Mouse (Mus musculus) CH12.LX (cell line): ENCODE measurements at regions not wholly inside any gene's neighbourhood (a gene's known extent, or its start where the extent isn't known, plus 50 kb on each side); places are given as distances from the start of the nearest gene placed in this dataset.

Source experiments
- DNase-seq: peaks from one replicate; pipeline ENCODE4 v3.0.0-alpha.2; 2013; ENCODE audit errors: extremely low read depth
- H3K27ac ChIP-seq: 2 replicates; pipeline ENCODE4 v1.5.1; 2012; ENCODE audit warnings: low read depth, mild to moderate bottlenecking, control low read depth, moderate library complexity; ENCODE audit not compliant: insufficient read depth
- H3K27me3 ChIP-seq: replicated peaks from 2 replicates; pipeline ENCODE3; 2012; ENCODE audit warnings: inconsistent platforms
- H3K36me3 ChIP-seq, 2 experiments: replicated peaks in 1 of 2; 2 replicates each; pipeline versions ENCODE3 to v1.6.1; 2012; ENCODE audit warnings: inconsistent platforms in 1 of 2, low read length in 1 of 2, mild to moderate bottlenecking in 1 of 2, mixed read lengths in 1 of 2, moderate library complexity in 1 of 2; ENCODE audit not compliant: control insufficient read depth in 1 of 2, insufficient read depth in 1 of 2
- H3K4me1 ChIP-seq, 2 experiments: 2 replicates each; pipeline ENCODE4 v1.6.1; 2012; ENCODE audit warnings: inconsistent platforms in 1 of 2, moderate library complexity in 1 of 2; ENCODE audit not compliant: insufficient read depth in 2 of 2, control insufficient read depth in 1 of 2
- H3K4me2 ChIP-seq: 2 replicates; pipeline ENCODE4 v1.6.1; 2012; ENCODE audit warnings: low read depth, mild to moderate bottlenecking, control low read depth; ENCODE audit not compliant: poor library complexity, insufficient read depth, severe bottlenecking
- H3K4me3 ChIP-seq, 3 experiments: fragments of 150-350 bp in 1 of 3; sonication (generic) in 1 of 3; replicated peaks in 1 of 3; 2 replicates each; pipeline versions ENCODE3 to v1.5.1; 2011 to 2012; ENCODE audit warnings: low read depth in 2 of 3, low read length in 2 of 3, mild to moderate bottlenecking in 2 of 3, moderate library complexity in 2 of 3, control low read depth in 1 of 3, improper control_type of control experiment in 1 of 3, inconsistent platforms in 1 of 3, mixed read lengths in 1 of 3; ENCODE audit not compliant: poor library complexity in 1 of 3
- H3K79me2 ChIP-seq: replicated peaks from 2 replicates; pipeline ENCODE4 v1.6.1; 2012; ENCODE audit warnings: mild to moderate bottlenecking, moderate library complexity; ENCODE audit not compliant: control insufficient read depth, poor library complexity, insufficient read depth, severe bottlenecking; ENCODE audit errors: extremely low read depth
- H3K9ac ChIP-seq: 2 replicates; pipeline ENCODE4 v1.6.1; 2012; ENCODE audit warnings: low read depth, mild to moderate bottlenecking, control low read depth, moderate library complexity; ENCODE audit not compliant: insufficient read depth
- H3K9me3 ChIP-seq: replicated peaks from 2 replicates; pipeline ENCODE3; 2012; ENCODE audit warnings: low read length, inconsistent platforms, mixed read lengths
- BHLHE40 ChIP-seq: IDR thresholded peaks from 2 replicates; pipeline ENCODE4 v1.6.1; 2011; ENCODE audit warnings: mild to moderate bottlenecking, low read depth, low read length, improper control_type of control experiment
- CHD2 ChIP-seq: IDR thresholded peaks from 2 replicates; pipeline ENCODE4 v1.6.1; 2011; ENCODE audit warnings: low read length, improper control_type of control experiment
- CTCF ChIP-seq, 2 experiments: IDR thresholded peaks in 1 of 2; conservative IDR thresholded peaks in 1 of 2; 2 replicates each; pipeline ENCODE4 v1.5.1; 2011 to 2012; ENCODE audit warnings: low read depth in 2 of 2, low read length in 2 of 2, improper control_type of control experiment in 1 of 2, inconsistent platforms in 1 of 2, mild to moderate bottlenecking in 1 of 2, moderate library complexity in 1 of 2
- E2F4 ChIP-seq: IDR thresholded peaks from 2 replicates; pipeline ENCODE4 v1.6.1; 2011; ENCODE audit warnings: low read depth, low read length, improper control_type of control experiment; ENCODE audit not compliant: insufficient replicate concordance
- EP300 ChIP-seq: IDR thresholded peaks from 2 replicates; pipeline ENCODE4 v1.6.1; 2011; ENCODE audit warnings: low read length, improper control_type of control experiment
- ETS1 ChIP-seq: conservative IDR thresholded peaks from 2 replicates; pipeline ENCODE4 v1.6.1; 2012; ENCODE audit warnings: low read depth, mild to moderate bottlenecking, inconsistent platforms, low read length, improper control_type of control experiment, moderate library complexity
- GABPA ChIP-seq: IDR thresholded peaks from 2 replicates; pipeline ENCODE4 v1.6.1; 2012; ENCODE audit warnings: low read depth, low read length, improper control_type of control experiment, inconsistent platforms; ENCODE audit not compliant: insufficient replicate concordance
- HCFC1 ChIP-seq: IDR thresholded peaks from 2 replicates; pipeline ENCODE4 v1.6.1; 2012; ENCODE audit warnings: low read depth, mild to moderate bottlenecking, inconsistent platforms, low read length, improper control_type of control experiment
- IRF4 ChIP-seq: IDR thresholded peaks from 2 replicates; pipeline ENCODE4 v1.6.1; 2014; ENCODE audit warnings: low read depth, mild to moderate bottlenecking, inconsistent platforms, low read length, improper control_type of control experiment
- JUND ChIP-seq: conservative IDR thresholded peaks from 2 replicates; pipeline ENCODE4 v1.6.1; 2011; ENCODE audit warnings: low read depth, low read length, improper control_type of control experiment
- MAFK ChIP-seq: IDR thresholded peaks from 2 replicates; pipeline ENCODE4 v1.6.1; 2011; ENCODE audit warnings: low read length, improper control_type of control experiment; ENCODE audit not compliant: insufficient replicate concordance
- MEF2A ChIP-seq: IDR thresholded peaks from 2 replicates; pipeline ENCODE4 v1.6.1; 2014; ENCODE audit warnings: low read depth, mild to moderate bottlenecking, inconsistent platforms, low read length, improper control_type of control experiment, borderline replicate concordance
- MXI1 ChIP-seq: IDR thresholded peaks from 2 replicates; pipeline ENCODE4 v1.6.1; 2011; ENCODE audit warnings: mild to moderate bottlenecking, low read depth, low read length, improper control_type of control experiment
- MYC ChIP-seq: IDR thresholded peaks from 2 replicates; pipeline ENCODE4 v1.6.1; 2011; ENCODE audit warnings: low read depth, mild to moderate bottlenecking, improper control_type of control experiment, low read length
- POLR2A ChIP-seq: IDR thresholded peaks from 2 replicates; pipeline ENCODE4 v1.6.1; 2011; ENCODE audit warnings: low read depth, mild to moderate bottlenecking, improper control_type of control experiment, low read length
- POLR2AphosphoS2 ChIP-seq: IDR thresholded peaks from 2 replicates; pipeline ENCODE4 v1.6.1; 2011; ENCODE audit warnings: low read depth, low read length, improper control_type of control experiment
- RAD21 ChIP-seq: IDR thresholded peaks from 2 replicates; pipeline ENCODE4 v1.6.1; 2011; ENCODE audit warnings: low read depth, mild to moderate bottlenecking, low read length, improper control_type of control experiment, moderate library complexity
- RCOR1 ChIP-seq: conservative IDR thresholded peaks from 2 replicates; pipeline ENCODE4 v1.6.1; 2012; ENCODE audit warnings: low read depth, mild to moderate bottlenecking, inconsistent platforms, low read length, improper control_type of control experiment
- TBP ChIP-seq: conservative IDR thresholded peaks from 2 replicates; pipeline ENCODE4 v1.6.1; 2011; ENCODE audit warnings: low read depth, low read length, improper control_type of control experiment
- TCF12 ChIP-seq: IDR thresholded peaks from 2 replicates; pipeline ENCODE4 v1.6.1; 2014; ENCODE audit warnings: low read depth, mild to moderate bottlenecking, inconsistent platforms, low read length, improper control_type of control experiment
- UBTF ChIP-seq: IDR thresholded peaks from 2 replicates; pipeline ENCODE4 v1.6.1; 2012; ENCODE audit warnings: low read depth, mild to moderate bottlenecking, inconsistent platforms, low read length, improper control_type of control experiment, moderate library complexity
- USF1 ChIP-seq: IDR thresholded peaks from 2 replicates; pipeline ENCODE4 v1.6.1; 2014; ENCODE audit warnings: low read depth, mild to moderate bottlenecking, inconsistent platforms, low read length, improper control_type of control experiment
- USF2 ChIP-seq: conservative IDR thresholded peaks from 2 replicates; pipeline ENCODE4 v1.6.1; 2011; ENCODE audit warnings: low read depth, low read length, improper control_type of control experiment
- ZC3H11A ChIP-seq: IDR thresholded peaks from 2 replicates; pipeline ENCODE4 v1.6.1; 2012; ENCODE audit warnings: low read depth, mild to moderate bottlenecking, inconsistent platforms, low read length, improper control_type of control experiment
- ZMIZ1 ChIP-seq: IDR thresholded peaks from 2 replicates; pipeline ENCODE4 v1.6.1; 2012; ENCODE audit warnings: low read depth, mild to moderate bottlenecking, inconsistent platforms, low read length, improper control_type of control experiment
- dilution Hi-C: fragments of 300-500 bp; cut with MboI; formaldehyde crosslinking; loops from 2 replicates; pipeline ENCODE4 v1.14.3; 2020; ENCODE audit warnings: low sequenced_read_pairs; ENCODE audit not compliant: extremely low pct_unique_long_range_greater_than_20kb, extremely low pct_ligation_motif_present
- in situ Hi-C: fragments of 300-500 bp; cut with MboI; formaldehyde crosslinking; loops from 3 replicates; pipeline ENCODE4 v1.14.3; 2019; ENCODE audit warnings: low sequenced_read_pairs, low pct_ligation_motif_present, low pct_unique_long_range_greater_than_20kb, mixed read lengths

DNA sequence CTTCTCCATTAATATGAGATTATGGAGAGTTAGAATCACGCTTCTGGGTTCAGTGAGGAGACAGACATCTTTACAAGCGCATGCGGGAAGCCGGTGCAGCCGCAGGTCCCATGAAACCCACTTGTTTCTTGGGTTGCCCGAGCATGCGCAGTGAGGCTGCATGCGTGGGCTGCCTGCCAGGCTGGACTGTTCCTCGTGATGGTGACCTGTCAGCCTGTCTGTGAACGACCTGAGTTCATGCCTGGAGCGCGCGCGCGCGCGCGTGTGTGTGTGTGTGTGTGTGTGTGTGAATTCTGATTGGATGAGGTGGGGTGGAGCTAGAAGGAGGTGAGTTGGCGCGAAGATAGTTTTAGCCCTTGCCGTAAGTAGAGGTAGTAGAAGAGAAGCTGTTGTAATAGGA is 166.2 kb upstream of the Plxnc1 start (continued):
- TF ChIP-seq MEF2A: no peak
- TF ChIP-seq ETS1: no peak
- no peak for TF ChIP-seq CTCF (conservative IDR thresholded peaks at IDR 0.05 in 1 of 2, IDR thresholded peaks at IDR 0.05 in 1 of 2; ENCODE audit: low read depth in 2 of 2, low read length in 2 of 2)
- TF ChIP-seq, all 38 proteins: peak for 0

DNA sequence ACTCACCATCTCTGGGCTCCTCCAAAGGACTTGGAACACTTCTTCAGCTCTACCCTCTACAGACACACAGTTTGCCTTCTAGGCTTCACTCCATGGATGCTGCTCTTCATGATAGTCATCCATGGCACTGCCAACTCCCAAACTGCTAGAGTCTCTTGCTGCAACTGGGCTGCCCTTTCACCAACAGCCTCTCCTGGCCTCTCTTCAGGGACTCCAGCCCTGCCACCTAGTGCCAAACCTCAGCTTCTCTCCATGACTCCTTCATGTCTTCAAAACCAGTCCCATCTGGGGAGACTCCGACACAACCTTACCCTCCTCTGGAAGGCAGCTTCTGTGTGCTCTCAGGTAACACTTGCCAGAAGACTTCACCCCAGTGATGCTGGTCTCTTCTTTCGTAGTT is 164.9 kb upstream of the Plxnc1 start:
- in situ Hi-C loops (no loop called here), dilution Hi-C loops (no loop called here)
- H3K27ac ChIP-seq: no peak overlapping the region
- TF ChIP-seq RCOR1 (no peak), MEF2A (no peak), IRF4 (no peak), HCFC1 (no peak), JUND (no peak), GABPA (no peak), BHLHE40 (no peak), UBTF (no peak), USF2 (no peak), POLR2AphosphoS2 (no peak), POLR2A (no peak), TCF12 (no peak), MAFK (no peak), USF1 (no peak), MYC (no peak), RAD21 (no peak), CTCF (conservative IDR thresholded peaks at IDR 0.05 in 1 of 2, IDR thresholded peaks at IDR 0.05 in 1 of 2; ENCODE audit: low read depth in 2 of 2, low read length in 2 of 2) (no peak), ETS1 (no peak)
- TF ChIP-seq, all 38 proteins: peak for 0
- Histone ChIP-seq H3K9me3 (no peaks in the 10 kb centered on the region), H3K4me1 (peaks cover 2 to 15% of the 10 kb centered on the region in 2 experiments; a peak in 3 of 4 replicates), H3K27me3 (no peaks in the 10 kb centered on the region), H3K9ac (no peak overlapping the region), H3K36me3 (no peaks in the 10 kb centered on the region), H3K4me2 (no peak overlapping the region), H3K79me2 (no peaks in the 10 kb centered on the region), H3K4me3 (no peak overlapping the region)
- DNase-seq: no peak

DNA sequence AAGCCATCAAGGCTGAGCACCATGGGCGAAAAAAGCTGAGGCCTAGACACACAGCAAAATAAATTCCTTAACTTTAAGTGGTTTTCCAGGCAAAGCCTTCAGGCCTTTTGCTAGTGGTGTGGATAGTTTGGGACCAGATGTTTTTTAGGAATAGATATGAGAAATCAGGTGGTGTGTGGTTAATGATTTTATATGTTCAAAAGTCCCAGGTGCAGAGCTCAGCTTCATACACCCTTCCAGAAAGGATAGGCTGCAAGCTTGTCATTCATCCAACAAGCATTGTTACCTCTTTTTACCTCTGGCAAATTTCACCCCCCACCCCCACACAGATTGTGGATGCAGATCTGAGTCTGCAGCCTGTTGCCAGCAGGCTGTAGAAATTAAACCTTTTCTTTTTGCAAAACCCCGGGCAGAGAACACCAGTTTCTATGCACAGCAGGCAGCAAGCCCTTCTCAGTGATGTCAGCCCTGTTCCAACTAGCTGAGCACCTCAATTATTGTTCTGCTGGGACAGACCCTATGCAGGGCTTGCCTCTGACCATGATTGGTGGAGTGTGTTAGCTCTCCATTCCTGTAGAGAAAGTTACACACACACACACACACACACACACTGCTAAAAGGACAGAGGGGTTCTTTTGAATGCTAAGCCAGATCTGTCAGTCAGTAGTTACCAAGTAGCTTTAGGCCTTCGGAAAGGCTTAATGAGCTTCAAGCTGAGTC is 163.1 kb upstream of the Plxnc1 start:
- Histone ChIP-seq H3K79me2 (no peaks in the 10 kb centered on the region), H3K27ac (no peak overlapping the region), H3K4me2 (no peak overlapping the region), H3K4me3 (no peak overlapping the region), H3K9ac (no peak overlapping the region), H3K4me1 (peaks cover 2 to 15% of the 10 kb centered on the region in 2 experiments; a peak in 3 of 4 replicates), H3K9me3 (no peaks in the 10 kb centered on the region), H3K36me3 (no peaks in the 10 kb centered on the region), H3K27me3 (no peaks in the 10 kb centered on the region)
- dilution Hi-C loops: no loop called here
- in situ Hi-C loops: no loop called here
- DNase-seq: no peak
- TF ChIP-seq TCF12 (no peak), CHD2 (no peak), TBP (no peak), E2F4 (no peak), ZMIZ1 (no peak), JUND (no peak), POLR2A (no peak), ZC3H11A (no peak), MXI1 (no peak), EP300 (no peak)
